Mouse (Mus musculus) stomach, embryonic 15.5 days (tissue): ENCODE data around the gene Gm10337. TPM values are rescaled to one million over a fixed set of nuclear protein-coding genes. Genes with fewer than 3 reads are reported as not detected.

Experiments used
- ATAC-seq: fragments of 200-750 bp; cut with Nextera tagmentation; 2 replicates; pipeline ENCODE4 v1.8.0; 2017; ENCODE audit warnings: low read depth, moderate number of reproducible peaks, moderate TSS enrichment; ENCODE audit not compliant: insufficient read depth, low FRiP score
- H3K27ac ChIP-seq: fragments of 300-500 bp; sonication (generic); 2 replicates; pipeline ENCODE4 v1.5.1; 2015; ENCODE audit warnings: mild to moderate bottlenecking, inconsistent platforms
- H3K27me3 ChIP-seq: fragments of 300-500 bp; sonication (generic); replicated peaks from 2 replicates; pipeline ENCODE4 v1.6.1; 2015; ENCODE audit warnings: inconsistent platforms
- H3K36me3 ChIP-seq: fragments of 300-500 bp; sonication (generic); 2 replicates; pipeline ENCODE4 v1.6.1; 2015; ENCODE audit warnings: inconsistent platforms
- H3K4me1 ChIP-seq: fragments of 300-500 bp; sonication (generic); 2 replicates; pipeline ENCODE4 v1.6.1; 2015; ENCODE audit warnings: inconsistent platforms
- H3K4me2 ChIP-seq: fragments of 300-500 bp; sonication (generic); 2 replicates; pipeline ENCODE4 v1.6.1; 2015; ENCODE audit warnings: mild to moderate bottlenecking, inconsistent platforms
- H3K4me3 ChIP-seq: fragments of 300-500 bp; sonication (generic); replicated peaks from 2 replicates; pipeline ENCODE4 v1.5.1; 2015; ENCODE audit warnings: inconsistent platforms
- H3K9ac ChIP-seq: fragments of 300-500 bp; sonication (generic); 2 replicates; pipeline ENCODE4 v1.6.1; 2015; ENCODE audit warnings: inconsistent platforms
- H3K9me3 ChIP-seq: fragments of 300-500 bp; sonication (generic); 2 replicates; pipeline ENCODE4 v1.6.1; 2016; ENCODE audit warnings: inconsistent platforms
- WGBS: fragments of 180-500 bp; shearing (Covaris S2); methylation state at CpG from one replicate; pipeline ENCODE4 v1.1.7; 2015; 5-methylcytosine and 5-hydroxymethylcytosine counted together
- polyA plus RNA-seq: library from polyadenylated mRNA; unstranded; fragments of >200 nt; fragmentation: Nextera tagmentation; extraction: Ambion mirVana; gene quantifications from 2 replicates; pipeline ENCODE4 v1.2.1, GENCODE M21; 2015

Gm10337 gene
- polyA plus RNA-seq, 1 experiment from 2014 or later = 8.1 TPM

DNA sequence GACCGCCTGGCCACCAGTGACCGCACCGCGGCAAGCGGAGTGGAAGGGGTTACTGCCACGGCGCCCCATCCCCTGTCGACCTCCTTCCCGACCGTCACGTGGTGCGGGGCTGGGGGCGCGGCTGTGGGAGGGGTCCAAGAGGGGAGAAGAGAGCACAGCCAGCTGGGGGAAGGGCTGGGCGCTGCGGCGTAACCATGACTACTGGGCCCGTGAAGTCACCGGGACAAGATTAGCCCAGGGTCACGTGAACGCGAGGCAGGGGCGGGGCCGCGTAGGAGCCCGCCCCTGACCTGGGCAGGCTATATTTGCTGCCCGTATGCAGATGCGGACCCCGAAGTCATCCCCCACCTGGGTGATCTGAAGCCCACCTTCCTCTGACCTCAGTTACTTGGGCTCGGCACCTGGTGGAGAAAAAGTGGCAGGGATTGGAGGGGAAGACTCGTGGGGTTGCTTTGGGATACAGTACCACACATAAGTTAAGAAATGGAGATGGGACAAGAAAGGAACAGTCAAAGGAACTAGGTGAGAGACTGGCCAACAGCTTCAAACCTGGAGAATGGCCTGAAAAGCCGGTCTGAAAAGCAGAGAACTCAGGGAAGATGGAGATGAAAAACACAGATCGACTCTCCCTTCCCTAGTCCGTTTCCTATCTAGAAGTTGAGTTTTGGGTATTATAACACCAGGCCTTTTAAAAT, 7.2 kb downstream of the Gm10337 start:
- Histone ChIP-seq H3K9ac (peak overlapping the region; percentile 66), H3K36me3 (no peaks in the 10 kb centered on the region), H3K4me1 (peaks cover 30% of the 10 kb centered on the region), H3K4me2 (peak overlapping the region; percentile 95), H3K27ac (peak overlapping the region; percentile 87), H3K27me3 (no peaks in the 10 kb centered on the region), H3K4me3 (peak overlapping the region; percentile 70), H3K9me3 (no peaks in the 10 kb centered on the region)
- WGBS = 4% methylated on average over 33 of the region's 34 CpGs
- ATAC-seq = peak; percentile 94

- no peak for ATAC-seq
- no peaks in the 10 kb centered on the region for H3K36me3 ChIP-seq
- H3K9me3 ChIP-seq = no peaks in the 10 kb centered on the region
- H3K27me3 ChIP-seq = no peaks in the 10 kb centered on the region
- H3K9ac ChIP-seq = no peak overlapping the region
- peak overlapping the region; percentile 95 for H3K4me2 ChIP-seq
- peaks cover 36% of the 10 kb centered on the region for H3K4me1 ChIP-seq
- 11% methylated on average over 6 of the region's 6 CpGs for WGBS
- peak overlapping the region; percentile 87 for H3K27ac ChIP-seq
- peak overlapping the region; percentile 70 for H3K4me3 ChIP-seq
Measured at GRCm38 (mm10) chr15:102511285-102511833, 7.8 kb downstream of the Gm10337 start.

- peak overlapping the region; percentile 87; the same call in 1 of the 2 replicates for H3K27ac ChIP-seq
- H3K27me3 ChIP-seq = no peaks in the 10 kb centered on the region
- no peaks in the 10 kb centered on the region for H3K36me3 ChIP-seq
- peaks cover 37% of the 10 kb centered on the region for H3K4me1 ChIP-seq
- WGBS = 41% methylated on average over 5 of the region's 5 CpGs
- H3K4me2 ChIP-seq = no peak overlapping the region
- ATAC-seq = no peak
- H3K9ac ChIP-seq = no peak overlapping the region
- no peak overlapping the region for H3K4me3 ChIP-seq
- H3K9me3 ChIP-seq = no peaks in the 10 kb centered on the region
Measured at GRCm38 (mm10) chr15:102512010-102512409, 8.5 kb downstream of the Gm10337 start.

- H3K9me3 ChIP-seq = no peaks in the 10 kb centered on the region
- ATAC-seq = no peak
- H3K36me3 ChIP-seq = no peaks in the 10 kb centered on the region
- H3K27ac ChIP-seq = no peak overlapping the region
- no peaks in the 10 kb centered on the region for H3K27me3 ChIP-seq
- peaks cover 37% of the 10 kb centered on the region for H3K4me1 ChIP-seq
- no peak overlapping the region for H3K9ac ChIP-seq
- no peak overlapping the region for H3K4me3 ChIP-seq
- no peak overlapping the region for H3K4me2 ChIP-seq
Measured at GRCm38 (mm10) chr15:102512471-102512870, 8.9 kb downstream of the Gm10337 start.

GRCm38 (mm10) chr15:102513004-102513403, 9.5 kb downstream of the Gm10337 start:
- peaks cover 37% of the 10 kb centered on the region for H3K4me1 ChIP-seq
- no peak for ATAC-seq
- no peaks in the 10 kb centered on the region for H3K36me3 ChIP-seq
- H3K9ac ChIP-seq = no peak overlapping the region
- no peaks in the 10 kb centered on the region for H3K27me3 ChIP-seq
- no peaks in the 10 kb centered on the region for H3K9me3 ChIP-seq
- H3K27ac ChIP-seq = no peak overlapping the region
- H3K4me3 ChIP-seq = no peak overlapping the region
- H3K4me2 ChIP-seq = no peak overlapping the region
- 76% methylated on average over 3 of the region's 3 CpGs for WGBS

- no peak for ATAC-seq
- peak overlapping the region; percentile 93 for H3K4me2 ChIP-seq
- no peak overlapping the region for H3K9ac ChIP-seq
- no peaks in the 10 kb centered on the region for H3K9me3 ChIP-seq
- H3K27me3 ChIP-seq = no peaks in the 10 kb centered on the region
- H3K4me3 ChIP-seq = 0 out of 2 replicates have a peak overlapping the region, but pooled peaks have one; percentile 75
- WGBS = 85% methylated on average over 2 of the region's 2 CpGs
- no peak overlapping the region for H3K27ac ChIP-seq
- H3K4me1 ChIP-seq = peaks cover 47% of the 10 kb centered on the region
- no peaks in the 10 kb centered on the region for H3K36me3 ChIP-seq
Measured at GRCm38 (mm10) chr15:102515261-102515660, 11.7 kb downstream of the Gm10337 start.

GRCm38 (mm10) chr15:102515791-102516190, 12.3 kb downstream of the Gm10337 start:
- H3K27me3 ChIP-seq = no peaks in the 10 kb centered on the region
- peak overlapping the region; percentile 93 for H3K4me2 ChIP-seq
- H3K9me3 ChIP-seq = no peaks in the 10 kb centered on the region
- H3K27ac ChIP-seq = no peak overlapping the region
- WGBS = 43% methylated on average over 4 of the region's 4 CpGs
- H3K4me3 ChIP-seq = peak overlapping the region; percentile 75
- H3K36me3 ChIP-seq = no peaks in the 10 kb centered on the region
- peak overlapping the region; percentile 30; the same call in 1 of the 2 replicates for H3K9ac ChIP-seq
- ATAC-seq = no peak
- H3K4me1 ChIP-seq = peaks cover 51% of the 10 kb centered on the region

- H3K4me3 ChIP-seq = peak overlapping the region; percentile 75
Measured at GRCm38 (mm10) chr15:102516293-102516692, 12.8 kb downstream of the Gm10337 start.

DNA sequence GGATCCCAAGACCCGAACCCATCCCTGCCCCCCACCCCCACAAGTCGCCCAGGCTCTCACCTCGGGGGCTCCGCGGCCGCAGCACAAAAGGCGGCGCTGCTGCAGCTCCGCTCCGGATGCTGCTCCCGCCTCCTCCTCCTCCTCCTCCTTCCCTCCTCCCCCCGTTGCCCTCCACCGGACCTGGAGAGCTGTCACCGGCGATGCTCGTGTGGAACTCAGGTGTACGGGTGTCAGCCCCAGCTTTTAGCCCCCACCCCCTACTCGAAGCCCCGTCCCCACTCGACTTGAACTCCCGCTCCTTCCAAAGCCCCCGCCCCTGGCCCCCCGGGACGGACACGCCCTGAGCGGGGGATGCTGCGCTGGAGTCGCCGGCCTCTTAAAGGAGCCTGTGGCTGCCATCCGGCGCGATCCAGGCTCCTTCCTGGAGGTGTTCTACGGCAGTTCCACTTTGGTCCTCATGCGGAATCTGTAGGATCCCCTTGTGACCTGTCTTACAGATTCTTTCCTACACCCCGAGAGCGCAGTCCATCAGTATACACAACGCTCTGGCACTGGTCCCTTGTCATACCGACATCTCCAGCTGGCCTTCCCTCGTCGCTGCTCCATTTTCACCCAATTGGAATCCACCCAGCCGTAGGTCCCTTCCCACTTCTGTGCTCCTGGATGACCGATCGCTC, 13.3 kb downstream of the Gm10337 start, which contains the start of gene Map3k12:
Map3k12 (minus strand) TSS at position 337 of the 677 bp plus-strand sequence.
- Histone ChIP-seq H3K27ac (peak within 1 kb of the TSS; percentile 83), H3K4me1 (peaks cover 42% of the 10 kb centered on the region), H3K36me3 (0 out of 2 replicates have a peak, but pooled peaks cover under 1% of the 10 kb centered on the region), H3K9ac (peak within 1 kb of the TSS; percentile 30), H3K9me3 (no peaks in the 10 kb centered on the region), H3K4me3 (peak within 1 kb of the TSS; percentile 75), H3K4me2 (peak within 1 kb of the TSS; percentile 93), H3K27me3 (no peaks in the 10 kb centered on the region)
- under 1% methylated on average over 43 of the region's 43 CpGs for WGBS
- ATAC-seq = no peak

More at GRCm38 (mm10) chr15:102516293-102516692, 12.8 kb downstream of the Gm10337 start:
- peak overlapping the region; percentile 93 for H3K4me2 ChIP-seq
- no peaks in the 10 kb centered on the region for H3K36me3 ChIP-seq
- peak overlapping the region; percentile 83 for H3K27ac ChIP-seq
- peak overlapping the region; percentile 30 for H3K9ac ChIP-seq
- no peaks in the 10 kb centered on the region for H3K9me3 ChIP-seq
- 2% methylated on average over 12 of the region's 12 CpGs for WGBS
- peaks cover 48% of the 10 kb centered on the region for H3K4me1 ChIP-seq
- no peak for ATAC-seq
- no peaks in the 10 kb centered on the region for H3K27me3 ChIP-seq

GRCm38 (mm10) chr15:102517631-102517975, 14.1 kb downstream of the Gm10337 start:
- H3K9me3 ChIP-seq = no peaks in the 10 kb centered on the region
- peak overlapping the region; percentile 75 for H3K4me3 ChIP-seq
- peak overlapping the region; percentile 83 for H3K27ac ChIP-seq
- ATAC-seq = no peak
- WGBS = under 1% methylated on average over 10 of the region's 10 CpGs
- peaks cover 8% of the 10 kb centered on the region; the same call in 1 of the 2 replicates for H3K36me3 ChIP-seq
- peaks cover 36% of the 10 kb centered on the region for H3K4me1 ChIP-seq
- peak overlapping the region; percentile 93 for H3K4me2 ChIP-seq
- H3K27me3 ChIP-seq = no peaks in the 10 kb centered on the region
- peak overlapping the region; percentile 30; the same call in 1 of the 2 replicates for H3K9ac ChIP-seq

DNA sequence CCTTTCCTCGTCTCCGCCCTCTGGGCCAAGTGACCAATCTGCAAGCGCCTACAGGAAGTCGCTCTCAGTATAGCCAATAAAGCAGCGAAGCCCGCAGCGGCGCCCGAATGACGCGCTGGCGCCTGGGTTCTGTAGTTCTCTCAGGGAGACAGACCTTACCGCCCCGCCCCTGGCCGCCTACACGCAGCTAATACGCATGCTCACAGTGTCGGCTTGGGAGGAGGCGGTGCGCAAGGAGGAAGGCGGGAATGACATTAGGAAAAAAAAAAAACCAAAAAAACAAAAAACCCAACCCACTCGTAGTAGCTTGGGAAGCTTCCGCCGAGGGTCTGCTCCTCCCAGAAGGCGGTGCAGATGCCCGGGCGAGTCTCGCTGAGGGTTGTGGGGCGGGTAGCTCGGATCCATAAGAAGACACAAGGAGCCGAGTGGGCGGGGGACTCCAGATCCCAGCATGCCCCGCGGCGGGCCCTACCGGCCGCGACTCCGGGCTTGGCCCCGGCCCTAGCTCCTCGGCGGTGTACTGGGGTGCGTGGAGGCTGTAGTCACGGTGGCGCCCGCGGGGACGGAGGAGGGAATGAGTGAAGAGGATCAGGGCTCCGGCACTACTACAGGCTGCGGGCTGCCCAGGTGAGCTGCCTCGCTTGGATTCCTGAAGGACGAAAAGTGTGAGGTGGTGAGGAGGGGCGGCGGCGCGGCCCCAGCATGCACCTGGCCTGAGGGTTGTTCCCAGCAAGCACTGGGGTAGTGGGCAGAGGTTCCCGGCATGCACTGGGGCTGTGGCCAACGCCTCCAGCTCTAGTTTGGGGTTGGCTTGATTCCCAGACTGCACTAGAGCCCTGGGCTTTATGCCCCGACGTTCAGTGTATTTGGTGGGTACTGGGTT, 14.7 kb downstream of the Gm10337 start, which contains the start of gene Tarbp2:
Tarbp2 (plus strand) TSS at position 217 of the 883 bp plus-strand sequence.
- Histone ChIP-seq H3K4me3 (peak within 1 kb of the TSS; percentile 75), H3K27ac (peak within 1 kb of the TSS; percentile 100), H3K4me1 (peaks cover 30% of the 10 kb centered on the region), H3K9ac (peak within 1 kb of the TSS; percentile 82), H3K9me3 (no peaks in the 10 kb centered on the region), H3K36me3 (peaks cover 9% of the 10 kb centered on the region; the same call in 1 of the 2 replicates), H3K27me3 (no peaks in the 10 kb centered on the region), H3K4me2 (peak within 1 kb of the TSS; percentile 93)
- ATAC-seq = peak; percentile 94
- WGBS = under 1% methylated on average over 60 of the region's 60 CpGs
